Mouse (Mus musculus): ENCODE results near the gene Mcm9.

DNA sequence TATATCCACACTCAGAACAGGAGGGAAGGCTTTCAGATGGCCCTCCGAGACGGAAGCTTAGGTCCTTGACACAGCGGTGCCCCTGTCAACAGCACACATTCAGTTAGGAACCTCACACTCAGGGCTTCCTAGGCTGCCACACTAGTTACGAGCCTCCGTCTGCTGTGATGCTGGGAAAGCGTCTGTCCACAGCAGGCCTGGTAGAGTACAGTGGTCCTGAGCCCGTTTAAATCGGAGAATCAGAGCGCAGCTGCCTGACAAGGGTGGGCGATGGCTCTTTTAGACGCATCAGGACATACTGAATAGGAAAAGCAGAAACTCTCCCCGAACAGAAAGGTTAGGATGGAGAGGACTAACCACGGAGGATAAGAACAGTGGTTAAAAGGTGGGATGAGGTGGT is 127.8 kb downstream of the Mcm9 start:
- TF ChIP-seq CTCF (IDR thresholded peaks at IDR 0.05) = no peak
- TF ChIP-seq EP300 (IDR thresholded peaks at IDR 0.05) = no peak
